Mouse (Mus musculus): ENCODE measurements around the gene Krtap13. TPM values are rescaled to one million over a fixed set of nuclear protein-coding genes. Genes with fewer than 3 reads are reported as not detected.

Gene Krtap13
- total RNA-seq (2023): not detected

GRCm38 (mm10) chr16:88751535-88751934 lies at the start of gene Krtap13:
Gene Krtap13, minus strand, starts transcription at chr16:88751635.

GRCm38 (mm10) chr16:88777596-88777995 lies 26.2 kb upstream of the Krtap13 start, which contains the start of gene Gm5965:
Gene Gm5965, plus strand, starts transcription at chr16:88777896.

GRCm38 (mm10) chr16:88774106-88774505 lies 22.7 kb upstream of the Krtap13 start, which contains the start of gene 2310057N15Rik:
Gene 2310057N15Rik, minus strand, starts transcription at chr16:88774206.

GRCm38 (mm10) chr16:88758547-88758946 lies 7.1 kb upstream of the Krtap13 start, which contains the start of gene 2310034C09Rik:
Gene 2310034C09Rik, plus strand, starts transcription at chr16:88758847.

GRCm38 (mm10) chr16:88728812-88729275 lies 22.6 kb downstream of the Krtap13 start, which contains the start of gene Krtap13-1:
Gene Krtap13-1, plus strand, starts transcription at chr16:88728862.

GRCm38 (mm10) chr16:88707496-88708012 lies 43.9 kb downstream of the Krtap13 start, which contains the start of gene 2310061N02Rik:
Gene 2310061N02Rik, minus strand, starts transcription at chr16:88707962.

Other genes starting within 250 kb of the Krtap13 start
- not detected for gene Cldn17, start 244.7 kb downstream of the Krtap13 start, total RNA-seq (2023)
- gene Cldn8, start 188.5 kb downstream of the Krtap13 start, total RNA-seq (2023): not detected
- not detected for gene Krtap24-1, start 139.4 kb downstream of the Krtap13 start, total RNA-seq (2023)
- gene 2310079G19Rik, start 124.0 kb downstream of the Krtap13 start, total RNA-seq (2023): not detected
- not detected for gene Krtap26-1, start 103.8 kb downstream of the Krtap13 start, total RNA-seq (2023)
- gene Krtap27-1, start 80.0 kb downstream of the Krtap13 start, total RNA-seq (2023): not detected
- gene 2310061N02Rik, start 43.7 kb downstream of the Krtap13 start, total RNA-seq (2023): not detected
- gene Krtap13-1, start 22.8 kb downstream of the Krtap13 start, total RNA-seq (2023): not detected
- not detected for gene 2310034C09Rik, start 7.2 kb upstream of the Krtap13 start, total RNA-seq (2023)
- not detected for gene 2310057N15Rik, start 22.6 kb upstream of the Krtap13 start, total RNA-seq (2023)
- gene Gm5965, start 26.3 kb upstream of the Krtap13 start, total RNA-seq (2023): not detected
- not detected for gene Gm20741, start 60.6 kb upstream of the Krtap13 start, total RNA-seq (2023)
- gene Krtap15, start 68.6 kb upstream of the Krtap13 start, total RNA-seq (2023): not detected
- gene Krtap14, start 74.5 kb upstream of the Krtap13 start, total RNA-seq (2023): not detected
- not detected for gene Krtap19-1, start 117.8 kb upstream of the Krtap13 start, total RNA-seq (2023)
- gene Krtap19-2, start 122.6 kb upstream of the Krtap13 start, total RNA-seq (2023): not detected
- not detected for gene Krtap19-3, start 126.4 kb upstream of the Krtap13 start, total RNA-seq (2023)
- gene Krtap19-4, start 133.5 kb upstream of the Krtap13 start, total RNA-seq (2023): not detected
- gene Krtap19-5, start 144.8 kb upstream of the Krtap13 start, total RNA-seq (2023): not detected
- gene Krtap19-9b, start 180.6 kb upstream of the Krtap13 start, total RNA-seq (2023): not detected
- not detected for gene Krtap16-3, start 211.2 kb upstream of the Krtap13 start, total RNA-seq (2023)